Mouse (Mus musculus): ENCODE measurements around the gene R3hdm1.
"Not testable (repeated sequence)": the region's sequence is repeated elsewhere in the genome, so short reads cannot be mapped to it uniquely, and the experiment has no call there.

The R3hdm1 gene

DNA sequence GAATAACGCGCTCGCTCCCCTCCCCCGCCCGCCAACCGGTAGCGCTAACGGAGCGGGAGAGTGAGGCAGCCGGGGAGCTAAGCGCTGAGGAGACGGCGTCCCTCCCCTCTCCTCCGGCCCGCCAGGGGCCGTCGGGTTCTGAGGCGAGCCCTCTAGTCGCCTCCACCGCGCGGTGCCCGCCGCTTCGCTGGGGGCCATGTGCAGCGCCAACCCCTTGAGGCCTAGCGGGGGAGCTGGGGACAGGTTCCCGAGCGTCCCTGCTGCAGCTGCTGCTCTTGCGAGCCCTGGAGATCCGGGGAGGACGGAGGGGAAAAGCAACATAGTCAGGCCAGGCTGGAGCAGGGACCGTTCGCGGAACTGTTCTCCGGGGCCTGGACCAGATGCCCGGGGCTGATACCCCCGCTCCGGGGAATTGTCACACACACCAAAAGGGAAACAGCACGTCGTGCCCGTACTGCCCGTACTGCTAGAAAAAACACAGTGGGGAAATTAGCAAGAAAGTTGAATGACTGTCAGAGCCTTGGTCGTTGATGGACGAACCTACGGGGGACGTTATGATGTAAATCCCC, 503 bp downstream of the R3hdm1 start:
- in situ Hi-C loops (cut with MboI; ENCODE audit: low pct_unique_long_range_greater_than_20kb in 1 of 2, low sequenced_read_pairs in 2 of 2, unreplicated experiment in 1 of 2), result no loop called here

- in situ Hi-C loops (cut with MboI; ENCODE audit: low pct_unique_long_range_greater_than_20kb in 1 of 2, low sequenced_read_pairs in 2 of 2, unreplicated experiment in 1 of 2), result no loop called here
Measured at GRCm38 (mm10) chr1:128120913-128121627, 18.0 kb downstream of the R3hdm1 start.

DNA sequence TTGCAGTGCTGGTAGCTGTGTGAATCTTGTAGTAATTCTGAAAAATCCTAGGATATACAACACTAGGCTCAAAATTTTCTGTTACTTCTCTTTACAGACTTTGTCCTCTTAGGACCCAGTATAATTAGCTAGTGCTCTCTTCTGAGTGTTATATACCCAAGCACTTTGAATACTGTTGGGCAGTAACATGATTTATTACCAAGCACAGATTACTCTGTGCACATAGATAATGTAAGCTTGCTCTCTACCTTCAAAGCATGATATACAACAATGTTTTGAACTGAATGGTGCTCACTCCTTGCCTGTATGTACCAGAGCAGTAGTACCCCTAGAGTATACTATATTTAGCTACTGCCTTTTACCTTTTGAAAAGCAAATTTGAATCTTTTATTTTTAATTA, 33.1 kb downstream of the R3hdm1 start:
- in situ Hi-C loops (cut with MboI; ENCODE audit: low pct_unique_long_range_greater_than_20kb in 1 of 2, low sequenced_read_pairs in 2 of 2, unreplicated experiment in 1 of 2), result not testable (repeated sequence)

- in situ Hi-C loops (cut with MboI; ENCODE audit: low pct_unique_long_range_greater_than_20kb in 1 of 2, low sequenced_read_pairs in 2 of 2, unreplicated experiment in 1 of 2), result no loop called here
Measured at GRCm38 (mm10) chr1:128141039-128141438, 37.9 kb downstream of the R3hdm1 start.

GRCm38 (mm10) chr1:128141737-128142136, 38.6 kb downstream of the R3hdm1 start:
- in situ Hi-C loops (cut with MboI; ENCODE audit: low pct_unique_long_range_greater_than_20kb in 1 of 2, low sequenced_read_pairs in 2 of 2, unreplicated experiment in 1 of 2), result no loop called here

DNA sequence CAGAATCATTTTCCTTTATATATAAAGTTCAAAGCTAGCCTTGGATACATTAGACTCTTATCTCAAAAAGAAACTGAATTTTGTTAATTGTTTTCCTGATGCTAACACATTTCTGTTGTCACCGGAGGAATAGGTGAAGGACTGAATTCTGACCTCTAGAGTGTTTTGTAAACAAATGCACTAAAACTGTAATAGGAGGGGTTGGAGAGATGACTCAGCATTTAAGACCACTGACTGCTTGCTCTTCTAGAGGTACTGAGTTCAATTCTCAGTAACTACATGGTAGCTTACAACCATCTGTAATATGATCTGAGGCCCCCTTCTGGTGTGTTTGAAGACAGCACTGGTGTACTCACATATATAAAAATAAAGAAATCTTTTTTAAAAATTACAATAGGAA, 63.9 kb downstream of the R3hdm1 start:
- in situ Hi-C loops (cut with MboI; ENCODE audit: low pct_unique_long_range_greater_than_20kb in 1 of 2, low sequenced_read_pairs in 2 of 2, unreplicated experiment in 1 of 2), result no loop called here

DNA sequence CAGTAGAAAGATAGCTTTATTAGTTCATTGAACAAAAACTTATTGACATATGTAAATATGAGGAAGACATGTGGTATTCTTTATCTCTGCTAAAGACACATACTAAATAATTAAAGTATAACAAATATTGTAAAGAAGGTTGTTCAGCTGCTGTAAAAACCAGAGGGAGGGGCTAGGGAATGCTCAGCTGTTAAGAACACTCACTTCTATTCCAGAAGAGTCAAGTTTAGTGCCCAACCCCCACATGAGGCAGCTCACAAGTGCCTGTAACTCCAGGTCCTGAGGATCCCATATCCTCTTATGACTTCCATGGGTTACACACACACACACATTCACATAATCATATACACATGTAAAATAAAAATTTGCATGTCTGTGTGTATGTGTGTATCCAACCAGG, 67.0 kb downstream of the R3hdm1 start:
- in situ Hi-C loops (cut with MboI; ENCODE audit: low pct_unique_long_range_greater_than_20kb in 1 of 2, low sequenced_read_pairs in 2 of 2, unreplicated experiment in 1 of 2), result no loop called here

DNA sequence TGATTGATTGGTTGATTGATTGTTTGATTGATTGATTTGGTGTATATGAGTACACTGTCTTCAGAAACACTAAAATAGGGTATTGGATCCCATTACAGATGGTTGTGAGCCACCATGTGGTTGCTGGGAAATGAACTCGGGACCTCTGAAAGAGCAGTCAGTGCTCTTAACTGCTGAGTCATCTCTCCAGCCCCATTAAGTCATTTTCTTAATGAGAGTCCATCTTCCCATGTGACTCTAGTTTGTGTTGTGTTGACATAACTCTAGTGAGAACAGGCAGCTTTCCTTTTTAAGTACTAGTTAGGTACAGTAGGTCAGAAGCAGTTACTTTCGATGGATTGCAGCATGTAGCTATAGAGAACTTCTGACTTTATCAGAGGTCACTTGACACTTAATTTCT, 88.3 kb downstream of the R3hdm1 start:
- in situ Hi-C loops (cut with MboI; ENCODE audit: low pct_unique_long_range_greater_than_20kb in 1 of 2, low sequenced_read_pairs in 2 of 2, unreplicated experiment in 1 of 2), result no loop called here

DNA sequence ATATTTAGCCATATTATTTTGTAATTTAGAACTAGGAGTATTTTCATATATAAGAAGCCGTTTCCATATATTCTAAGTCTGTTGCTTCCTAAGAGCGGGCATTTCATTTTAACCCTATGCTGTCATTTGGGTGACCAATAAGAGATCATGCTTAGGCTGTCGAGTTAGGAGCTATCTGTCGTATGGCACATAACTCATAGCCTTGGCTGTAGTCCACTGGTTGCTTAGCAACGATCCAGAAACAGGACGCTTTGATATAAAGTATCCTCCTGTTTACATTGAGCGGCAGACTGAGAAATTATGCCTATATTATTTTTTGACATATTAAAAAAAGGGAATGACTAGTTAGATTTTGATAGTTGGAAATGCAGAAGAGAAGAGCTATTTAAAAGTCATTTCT, 89.3 kb downstream of the R3hdm1 start:
- in situ Hi-C loops (cut with MboI; ENCODE audit: low pct_unique_long_range_greater_than_20kb in 1 of 2, low sequenced_read_pairs in 2 of 2, unreplicated experiment in 1 of 2), result no loop called here

DNA sequence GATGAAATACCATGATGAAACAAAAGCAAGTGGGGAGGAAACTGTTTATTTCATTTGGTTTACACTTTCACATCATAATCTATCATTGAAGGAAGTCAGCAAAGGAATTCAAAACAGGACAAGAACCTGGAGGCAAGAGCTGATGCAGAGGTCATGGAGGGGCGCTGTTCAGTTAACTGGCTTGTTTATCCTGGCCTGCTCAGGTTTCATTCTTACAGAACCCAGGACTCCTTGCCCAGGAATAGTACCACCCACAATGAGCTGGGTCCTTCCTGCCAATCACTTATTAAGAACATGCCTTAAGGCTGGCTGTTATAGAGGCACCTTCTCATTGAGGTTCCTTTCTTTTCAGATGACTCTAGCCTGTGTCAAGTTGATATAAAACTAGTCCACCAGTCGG, 90.9 kb downstream of the R3hdm1 start:
- in situ Hi-C loops (cut with MboI; ENCODE audit: low pct_unique_long_range_greater_than_20kb in 1 of 2, low sequenced_read_pairs in 2 of 2, unreplicated experiment in 1 of 2), result no loop called here

DNA sequence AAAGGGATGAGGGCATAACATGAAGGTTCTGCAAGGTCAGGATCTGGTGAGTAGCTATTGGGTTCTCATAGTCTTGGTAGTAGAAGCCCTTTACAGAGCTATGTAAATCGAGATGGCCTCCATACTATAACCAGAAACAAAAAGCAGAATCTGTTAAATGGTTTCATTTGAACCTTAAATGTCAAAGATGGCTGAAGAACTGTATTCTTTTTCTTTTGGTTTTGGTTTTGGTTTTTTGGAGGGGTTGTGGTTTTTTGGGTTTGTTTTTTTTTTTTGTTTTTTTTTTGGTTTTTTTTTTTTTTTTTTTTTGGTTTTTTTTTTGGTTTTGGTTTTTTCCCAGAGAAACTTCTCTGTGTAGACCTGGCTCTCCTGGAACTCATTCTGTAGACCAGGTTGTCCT, 94.3 kb downstream of the R3hdm1 start:
- in situ Hi-C loops (cut with MboI; ENCODE audit: low pct_unique_long_range_greater_than_20kb in 1 of 2, low sequenced_read_pairs in 2 of 2, unreplicated experiment in 1 of 2), result no loop called here

DNA sequence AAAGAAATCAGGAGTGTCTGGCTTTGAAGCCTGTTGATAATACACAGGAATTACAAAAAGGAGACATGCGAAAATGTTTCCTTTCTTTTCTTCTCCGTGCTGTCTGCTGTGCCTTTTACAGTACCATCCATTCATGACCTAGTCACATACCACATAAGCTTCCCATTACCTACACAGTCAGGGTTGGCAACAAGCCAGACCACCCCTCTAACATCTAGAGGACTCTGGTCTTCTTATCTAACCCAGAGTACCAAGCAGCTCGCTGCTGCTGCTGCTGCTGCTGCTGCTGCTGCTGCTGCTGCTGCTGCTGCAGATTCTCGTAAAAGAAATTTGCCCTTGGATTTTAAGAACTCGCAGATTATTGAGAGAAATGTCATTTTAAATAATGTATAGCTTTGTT, 110.2 kb downstream of the R3hdm1 start:
- in situ Hi-C loops (cut with MboI; ENCODE audit: low pct_unique_long_range_greater_than_20kb in 1 of 2, low sequenced_read_pairs in 2 of 2, unreplicated experiment in 1 of 2), result no loop called here

DNA sequence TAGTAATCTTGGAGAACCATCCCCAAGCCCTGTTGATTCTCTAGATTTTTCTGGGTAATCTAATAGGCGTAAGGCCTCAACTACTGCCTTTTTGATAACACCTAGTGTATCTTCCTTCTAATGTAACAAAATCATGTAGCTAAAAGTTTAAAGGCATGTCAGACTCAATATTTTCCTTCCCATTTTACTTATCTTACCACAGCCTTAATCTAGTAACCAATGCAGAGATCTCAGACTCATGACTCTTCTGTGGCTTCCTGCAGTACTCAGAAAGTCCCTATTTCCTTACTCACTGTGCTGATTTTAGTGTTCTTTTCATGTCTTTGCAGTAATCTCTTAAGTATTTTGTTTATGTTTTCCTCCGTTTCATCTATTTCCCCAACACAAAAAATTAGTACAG, 118.8 kb downstream of the R3hdm1 start:
- in situ Hi-C loops (cut with MboI; ENCODE audit: low pct_unique_long_range_greater_than_20kb in 1 of 2, low sequenced_read_pairs in 2 of 2, unreplicated experiment in 1 of 2), result no loop called here

- in situ Hi-C loops (cut with MboI; ENCODE audit: low pct_unique_long_range_greater_than_20kb in 1 of 2, low sequenced_read_pairs in 2 of 2, unreplicated experiment in 1 of 2), result no loop called here
Measured at GRCm38 (mm10) chr1:128223304-128223703, 120.2 kb downstream of the R3hdm1 start.

- in situ Hi-C loops (cut with MboI; ENCODE audit: low pct_unique_long_range_greater_than_20kb in 1 of 2, low sequenced_read_pairs in 2 of 2, unreplicated experiment in 1 of 2), result no loop called here
Measured at GRCm38 (mm10) chr1:128235181-128235580, 132.1 kb downstream of the R3hdm1 start.

DNA sequence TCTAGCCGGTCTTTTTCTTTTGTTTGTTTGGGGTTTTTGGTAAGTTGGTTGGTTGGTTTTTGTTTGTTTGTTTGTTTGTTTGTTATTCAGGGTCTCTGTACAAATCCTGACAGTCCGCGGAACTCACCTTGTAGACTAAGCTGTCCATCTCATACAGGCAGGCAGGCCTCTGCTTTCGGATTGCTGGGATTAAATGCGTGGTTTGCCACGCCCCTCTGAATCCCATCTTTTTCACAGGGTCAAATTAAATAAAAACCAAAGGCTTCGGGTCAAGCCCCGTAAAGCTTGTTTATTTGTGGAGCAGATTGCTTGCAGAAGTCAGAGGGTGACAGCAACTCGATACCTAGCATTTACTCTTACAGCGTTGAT, 140.5 kb downstream of the R3hdm1 start, which contains the start of gene Ubxn4:
Gene Ubxn4 (plus strand): TSS at position 338 of the 369 bp plus-strand sequence.
- in situ Hi-C loops (cut with MboI; ENCODE audit: low pct_unique_long_range_greater_than_20kb in 1 of 2, low sequenced_read_pairs in 2 of 2, unreplicated experiment in 1 of 2), result no loop called here

DNA sequence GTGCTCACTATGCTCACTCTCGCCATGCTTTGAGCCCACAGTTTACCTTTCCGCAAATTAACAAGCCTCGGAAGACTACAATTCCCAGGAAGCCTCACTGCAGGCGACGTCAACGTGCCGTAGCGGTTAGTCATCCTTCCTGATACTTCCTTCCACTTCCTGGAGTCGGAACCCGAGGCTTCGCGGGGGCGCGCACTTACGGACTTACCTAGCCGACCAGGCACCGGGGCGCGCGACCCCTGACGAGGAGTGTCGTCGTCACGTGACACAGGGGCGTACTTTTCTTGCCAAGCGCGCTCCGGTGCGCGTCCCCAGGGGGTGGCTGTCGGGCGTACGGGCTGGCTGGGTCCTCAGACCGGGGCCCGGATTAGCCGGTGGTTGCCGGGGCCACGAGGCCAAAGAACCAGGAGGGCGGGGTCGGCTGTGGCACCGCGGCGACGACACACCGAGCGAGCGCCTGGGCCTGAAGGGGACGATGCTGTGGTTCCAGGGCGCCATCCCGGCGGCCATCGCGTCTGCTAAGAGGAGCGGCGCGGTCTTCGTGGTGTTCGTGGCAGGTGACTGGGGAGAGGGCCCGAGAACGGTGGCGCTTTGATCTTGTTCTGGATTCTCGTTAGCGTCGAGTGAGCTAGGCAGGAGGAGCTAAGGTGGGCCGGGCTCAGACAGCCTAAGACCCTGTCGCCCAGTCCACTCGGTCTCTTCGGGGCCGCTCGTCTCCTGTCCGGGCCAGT, 141.1 kb downstream of the R3hdm1 start:
- in situ Hi-C loops (cut with MboI; ENCODE audit: low pct_unique_long_range_greater_than_20kb in 1 of 2, low sequenced_read_pairs in 2 of 2, unreplicated experiment in 1 of 2), result no loop called here

DNA sequence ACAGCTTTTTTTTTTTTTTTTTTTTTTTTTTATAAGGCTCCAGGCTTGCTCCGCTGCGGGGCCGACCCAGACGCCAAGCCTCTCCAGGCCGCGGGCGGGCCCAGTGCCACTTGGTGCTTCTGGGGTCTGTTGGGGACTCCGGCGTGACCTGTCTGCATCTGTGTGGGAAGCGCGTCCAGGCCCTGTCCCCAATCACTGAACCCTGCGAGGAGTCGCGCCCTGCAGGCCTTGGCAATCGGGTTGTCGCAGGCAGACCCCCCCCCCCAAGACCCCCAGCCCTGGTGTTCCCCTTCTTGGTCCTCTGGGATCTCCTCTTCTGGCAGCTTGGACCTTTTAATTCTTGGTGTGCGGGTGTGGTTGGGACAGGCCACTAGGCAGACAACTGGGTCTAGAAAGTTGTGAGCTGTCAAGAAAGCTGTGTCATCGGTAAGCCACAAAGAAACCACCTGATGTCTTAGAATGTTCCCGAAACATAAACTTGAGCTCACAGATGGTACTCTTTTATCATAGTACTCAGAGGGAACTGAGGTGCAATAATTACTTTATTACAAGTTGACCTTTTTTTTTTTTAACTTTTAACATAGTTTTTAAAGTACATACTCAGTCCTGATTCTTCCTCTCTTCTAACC, 141.7 kb downstream of the R3hdm1 start:
- in situ Hi-C loops (cut with MboI; ENCODE audit: low pct_unique_long_range_greater_than_20kb in 1 of 2, low sequenced_read_pairs in 2 of 2, unreplicated experiment in 1 of 2), result no loop called here

- in situ Hi-C loops (cut with MboI; ENCODE audit: low pct_unique_long_range_greater_than_20kb in 1 of 2, low sequenced_read_pairs in 2 of 2, unreplicated experiment in 1 of 2), result not testable (repeated sequence)
Measured at GRCm38 (mm10) chr1:128267061-128267460, 164.0 kb downstream of the R3hdm1 start.

All from mouse embryonic stem cell (cell line).